Mouse (Mus musculus) spleen, postnatal 10 days (tissue): ENCODE data around the gene Yod1.
A peak's percentile ranks its signal among the peaks of the same experiment; 100 is the strongest.

Experiments
- DNase-seq, 2 experiments: peaks; one replicate each; pipeline ENCODE4 v3.0.0; 2021 to 2022; ENCODE audit warnings: low spot score in 2 of 2

Yod1 gene

DNA sequence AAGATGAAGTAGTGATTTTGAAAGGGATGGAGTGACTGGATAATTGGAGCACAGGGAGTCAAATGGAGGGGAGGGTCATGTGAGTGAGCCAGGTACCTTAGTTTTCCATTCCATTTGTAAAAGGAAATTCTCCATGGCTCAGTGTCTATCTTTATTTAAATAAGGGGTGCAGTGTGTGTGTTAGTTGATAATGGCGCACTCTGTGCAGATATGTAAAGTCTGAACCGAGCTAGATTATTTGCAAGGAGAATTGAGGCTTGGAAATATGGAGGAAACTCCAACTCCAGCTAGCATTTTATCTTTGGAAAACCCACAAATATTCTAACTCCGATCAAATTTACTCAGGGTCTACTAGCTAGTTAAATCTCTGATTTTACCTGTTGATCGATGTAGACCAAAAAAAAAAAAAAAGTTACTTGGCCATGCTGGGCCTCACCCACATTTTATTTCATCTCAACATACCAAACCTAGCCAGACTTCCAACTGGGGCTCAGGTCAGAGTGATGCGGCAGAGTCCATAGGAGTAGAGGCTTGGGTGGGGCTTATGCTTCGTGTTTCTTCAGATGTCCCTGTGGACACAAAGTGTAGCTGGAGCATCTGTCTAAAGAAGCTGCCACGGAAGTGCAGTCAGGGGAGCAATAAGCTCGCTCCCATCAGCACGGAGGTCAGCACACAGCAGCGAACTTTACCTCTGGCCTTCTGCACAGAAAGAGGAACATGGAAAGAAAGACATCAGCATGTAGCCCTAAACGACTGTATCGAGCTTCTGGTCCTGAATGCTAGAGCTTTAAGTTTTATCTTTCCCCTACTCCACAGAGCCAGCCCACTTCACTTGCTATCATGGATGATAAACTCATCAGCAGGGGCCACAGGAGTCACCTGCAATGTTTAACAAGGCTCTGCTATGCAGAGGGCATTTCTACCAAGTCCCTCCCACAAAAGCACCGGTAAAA is 15.9 kb downstream of the Yod1 start:
- DNase-seq: no peak

DNA sequence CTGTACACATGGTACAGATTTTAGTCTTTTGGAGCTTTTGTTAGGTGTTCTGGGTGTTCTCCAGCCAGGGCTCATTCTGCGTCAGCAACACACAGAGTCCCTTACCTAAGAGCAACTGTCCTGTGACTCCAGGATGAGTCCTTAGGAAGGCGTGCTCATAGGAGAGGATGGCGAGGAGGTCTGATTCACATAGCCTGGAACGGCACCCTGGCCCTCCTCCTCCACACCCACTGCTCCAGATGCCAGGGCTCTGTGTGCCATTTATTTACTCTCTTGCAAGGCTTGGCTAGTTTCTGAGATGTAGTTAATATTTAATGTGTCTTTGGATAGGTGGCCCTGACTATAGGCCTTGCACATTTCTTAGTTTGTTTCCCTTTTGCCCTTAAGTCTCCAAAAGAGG is 16.5 kb downstream of the Yod1 start:
- DNase-seq: no peak

DNA sequence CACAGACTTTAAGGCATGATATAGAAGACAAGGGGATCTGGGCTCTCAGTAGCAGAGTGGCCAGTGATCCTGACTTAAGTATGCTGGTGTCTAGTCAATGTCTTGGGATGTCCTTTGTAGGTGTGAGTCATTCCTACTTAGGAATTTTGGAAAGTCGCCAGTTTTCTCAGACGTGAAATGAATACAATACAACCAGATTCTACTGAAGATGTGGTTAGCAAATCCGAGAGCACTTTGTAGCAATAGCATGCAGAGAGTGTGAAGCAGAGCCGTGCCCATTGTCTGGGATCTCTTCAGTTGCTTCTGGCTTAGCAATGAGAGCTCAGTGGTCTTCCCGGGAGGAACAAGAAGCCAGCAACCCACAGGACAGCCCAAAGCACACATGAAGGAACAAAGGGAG is 17.3 kb downstream of the Yod1 start:
- DNase-seq: no peak

DNA sequence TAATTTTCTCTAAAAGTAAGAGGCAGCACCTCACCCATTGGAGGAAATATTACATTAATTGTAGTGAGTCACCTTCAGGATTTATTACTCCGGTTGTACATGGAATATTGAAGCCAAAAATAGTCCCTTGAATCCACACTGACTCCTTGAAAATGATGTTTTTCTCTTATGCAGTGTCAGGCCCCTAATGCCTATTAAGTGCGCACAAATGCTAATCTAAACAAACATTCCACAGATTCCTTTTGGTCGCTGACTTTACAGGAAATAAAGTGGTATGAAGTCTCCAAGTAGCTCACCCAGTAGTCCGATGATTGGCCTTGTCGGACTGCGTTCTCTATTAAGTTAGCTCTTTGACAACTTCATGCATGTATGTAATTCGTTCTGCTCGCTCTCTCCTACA is 17.7 kb downstream of the Yod1 start:
- no peak for DNase-seq

DNA sequence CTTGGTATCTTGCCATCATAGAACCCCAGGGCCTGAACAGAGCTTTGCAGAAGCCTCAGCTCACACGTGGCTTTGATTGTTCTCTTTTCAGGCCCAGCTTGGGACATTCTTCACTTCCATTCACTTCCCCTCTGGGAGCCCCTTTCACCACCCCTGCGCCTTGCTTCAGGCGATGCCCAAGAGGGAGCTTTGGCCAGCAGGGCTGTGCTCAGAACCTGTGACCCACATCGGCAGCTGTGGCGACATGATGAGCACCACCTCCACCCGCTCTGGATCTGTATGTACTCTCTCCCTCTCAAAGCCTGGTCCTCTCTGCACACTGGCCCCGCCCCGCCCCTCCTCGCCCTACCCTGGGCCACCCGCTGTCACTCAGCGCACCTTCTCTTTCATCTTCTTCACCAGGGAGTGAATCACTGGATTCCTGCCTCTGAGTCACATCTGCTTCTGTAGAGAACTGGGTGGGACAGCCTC is 20.3 kb downstream of the Yod1 start:
- no peak for DNase-seq

DNA sequence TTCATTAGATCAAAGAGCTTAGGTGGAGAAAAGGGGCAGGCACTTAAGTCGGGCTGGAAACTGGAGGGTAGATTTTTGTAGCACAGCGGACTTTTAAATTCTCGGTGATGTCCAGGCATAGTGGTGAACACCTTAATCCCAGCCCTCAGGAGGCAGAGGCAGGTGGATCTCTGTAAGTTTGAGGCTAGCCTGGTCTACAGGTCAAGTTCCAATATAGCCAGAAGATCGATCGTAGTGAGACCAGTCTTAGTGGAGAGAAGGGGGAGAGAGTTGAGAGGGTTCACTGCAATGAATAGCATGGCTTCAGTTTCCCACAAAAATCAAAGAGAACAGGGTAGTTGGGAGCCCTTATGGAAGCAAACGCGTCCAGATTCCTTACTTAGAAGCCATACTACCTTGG is 20.8 kb downstream of the Yod1 start:
- DNase-seq: no peak

DNA sequence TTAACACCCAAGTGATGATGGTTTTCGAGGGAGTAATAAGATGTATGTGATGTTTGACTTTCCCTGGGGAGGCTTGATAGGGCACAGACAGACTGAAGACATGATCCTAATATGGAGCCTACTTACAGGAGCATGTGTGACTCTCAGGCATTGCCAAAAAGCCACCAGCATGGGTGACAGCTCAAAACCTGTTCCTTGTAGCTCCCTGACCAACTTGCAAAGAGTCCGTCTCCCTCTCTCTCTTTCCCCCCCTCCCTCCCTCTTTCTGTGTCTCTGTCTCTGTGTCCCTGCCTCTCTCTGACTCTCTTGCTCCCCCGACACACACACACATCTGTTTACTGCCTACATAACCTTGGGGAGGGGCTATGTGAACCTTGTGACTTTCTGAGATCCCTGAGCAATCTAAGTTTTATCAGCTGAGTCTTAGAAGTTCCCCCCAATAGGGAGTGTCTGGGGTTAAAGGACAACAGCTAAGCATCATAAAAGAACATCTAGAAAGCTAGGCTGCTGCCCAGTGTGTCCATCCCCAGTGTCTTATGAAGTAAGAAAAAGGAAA is 21.5 kb downstream of the Yod1 start:
- no peak for DNase-seq

DNA sequence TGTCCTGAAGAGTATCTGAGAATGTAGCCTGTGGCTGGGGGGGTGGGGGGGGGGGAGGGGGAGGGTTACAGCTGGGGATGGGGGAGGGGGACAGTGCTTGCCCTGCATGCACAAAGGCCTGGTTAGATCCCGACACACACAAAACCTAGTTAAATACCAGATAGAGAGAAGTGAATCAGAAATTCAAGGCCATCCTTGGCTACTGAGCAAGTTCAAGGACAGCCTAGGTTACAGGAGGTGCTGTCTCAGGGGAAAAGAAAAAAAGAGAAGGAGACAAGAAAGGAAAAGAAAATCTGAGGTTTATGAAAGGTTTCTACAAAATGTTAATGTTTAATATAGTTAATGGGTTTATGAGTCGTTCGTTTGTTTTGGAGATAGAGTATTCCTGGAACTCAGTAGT is 22.5 kb downstream of the Yod1 start:
- no peak for DNase-seq

DNA sequence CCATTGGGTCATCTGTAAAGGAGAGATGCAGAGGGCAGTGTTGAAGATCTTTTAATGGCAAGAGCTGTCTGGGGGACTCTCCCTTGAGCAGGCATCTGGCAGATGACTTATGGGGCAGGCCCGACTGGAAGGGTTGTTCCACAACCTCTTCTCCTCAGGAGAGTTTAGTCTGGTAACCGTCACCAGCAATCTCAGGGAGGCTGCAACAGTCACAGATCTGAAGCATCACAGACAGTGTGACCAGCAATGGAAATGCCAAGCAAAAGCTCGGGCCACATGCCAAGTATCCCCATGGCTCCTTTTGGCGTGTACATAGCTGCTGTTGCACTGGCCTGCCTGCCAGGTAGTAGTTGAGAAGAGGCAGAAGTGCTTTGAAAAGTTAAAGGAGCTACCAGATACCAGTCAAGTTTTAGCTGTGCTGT is 23.1 kb downstream of the Yod1 start:
- peak; percentile 54 to 62 for DNase-seq

DNA sequence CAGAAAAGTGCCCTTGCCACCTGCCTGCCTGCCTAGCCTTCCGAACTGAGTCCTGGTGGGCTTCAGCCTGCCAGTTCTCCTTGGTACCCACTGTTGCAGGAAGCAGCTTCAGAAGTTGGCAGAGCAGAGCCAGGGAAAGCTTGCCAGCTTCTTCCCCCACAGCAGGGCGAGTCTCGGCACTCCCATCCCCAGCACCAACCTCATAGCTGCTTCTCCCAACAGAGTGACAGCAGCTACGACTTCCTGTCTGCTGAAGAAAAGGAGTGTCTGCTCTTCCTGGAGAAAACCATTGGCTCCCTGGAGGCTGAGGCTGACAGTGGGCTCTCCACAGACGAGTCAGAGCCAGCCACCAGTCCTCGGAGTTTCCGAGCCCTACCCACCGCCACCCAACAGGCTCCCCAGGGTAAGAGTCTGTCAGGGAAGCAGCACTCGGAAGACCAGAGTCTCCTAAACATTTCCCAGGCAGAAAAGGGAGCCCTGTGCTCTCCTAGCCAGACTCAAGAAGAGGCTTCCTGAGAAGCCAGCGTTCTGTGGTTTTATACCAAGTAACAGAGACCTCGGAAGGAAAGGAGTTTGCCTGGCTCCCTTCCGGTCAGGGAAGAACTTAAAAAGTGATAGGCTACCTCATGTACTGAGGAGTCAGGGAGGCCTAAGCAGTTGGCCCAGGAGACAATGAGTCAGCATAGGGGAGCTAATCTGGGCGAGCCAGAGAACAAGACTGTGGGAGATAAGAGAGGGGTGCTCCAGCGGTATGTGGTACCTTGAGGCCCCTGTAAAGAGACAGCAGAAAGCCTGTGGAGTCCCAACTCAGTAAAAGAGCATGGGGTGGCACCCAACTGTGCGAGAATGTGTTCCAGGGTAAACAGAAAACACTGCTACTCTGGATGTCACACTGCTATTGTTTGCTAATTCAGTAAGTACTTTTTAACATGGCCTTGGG is 23.9 kb downstream of the Yod1 start:
- peak; percentile 75 to 76 for DNase-seq

DNA sequence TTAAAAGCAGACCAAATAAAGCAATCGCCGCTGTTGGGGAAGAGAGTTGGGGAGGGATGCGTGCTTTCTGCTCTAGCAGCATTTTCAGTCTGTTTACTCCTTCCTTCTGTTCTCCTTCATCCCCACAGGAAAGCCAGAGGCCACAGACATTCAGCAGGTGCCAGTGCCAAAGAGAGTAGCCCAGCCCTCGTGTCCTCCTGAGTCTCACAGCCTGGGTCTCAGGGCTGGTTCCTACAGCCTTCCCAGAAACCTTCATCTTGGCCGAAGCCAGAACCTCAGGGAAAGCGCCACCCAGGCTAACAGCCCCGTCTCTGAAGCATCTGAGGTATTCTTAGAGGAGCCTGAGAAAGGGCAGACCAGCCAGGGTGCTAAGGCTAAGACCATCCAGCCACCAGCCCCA is 25.1 kb downstream of the Yod1 start:
- DNase-seq: no peak

DNA sequence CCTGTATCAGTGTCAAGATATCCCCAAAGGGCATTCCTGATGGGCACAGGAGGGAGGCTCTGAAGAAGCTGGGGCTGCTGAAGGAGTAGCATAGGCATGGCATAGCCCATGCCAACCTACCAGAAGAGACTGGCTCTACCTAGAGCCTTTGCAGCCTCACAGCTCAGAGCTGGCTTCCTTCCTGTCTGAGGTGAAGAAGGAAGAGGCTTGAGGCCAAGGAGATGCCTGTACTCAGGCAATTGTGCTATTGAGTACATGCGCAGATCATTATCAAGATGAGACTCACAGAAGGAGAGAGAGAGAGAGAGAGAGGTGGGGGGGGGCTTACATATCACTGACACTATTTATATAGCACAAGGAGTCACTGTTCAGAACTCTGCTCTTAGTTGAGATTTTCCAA is 26.6 kb downstream of the Yod1 start:
- no peak for DNase-seq

DNA sequence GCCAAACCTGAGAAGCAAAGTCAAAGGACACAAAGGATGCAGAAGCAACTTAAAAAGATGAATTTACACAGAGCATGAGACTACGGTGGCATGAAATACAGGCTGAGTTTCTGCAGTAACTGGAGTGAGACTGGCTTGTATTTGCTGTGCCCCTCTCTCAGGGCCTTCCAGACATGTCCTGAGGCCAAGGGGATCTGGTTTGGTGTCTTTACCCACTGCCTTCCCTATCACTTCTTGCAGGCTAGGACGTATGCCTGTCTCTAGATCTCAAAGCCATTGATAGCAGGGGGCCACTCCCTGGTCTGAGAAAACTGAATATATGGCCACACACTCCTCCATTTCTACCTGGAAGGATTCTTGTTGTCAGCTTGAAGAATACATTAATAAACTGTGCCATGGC is 27.1 kb downstream of the Yod1 start:
- DNase-seq: no peak

DNA sequence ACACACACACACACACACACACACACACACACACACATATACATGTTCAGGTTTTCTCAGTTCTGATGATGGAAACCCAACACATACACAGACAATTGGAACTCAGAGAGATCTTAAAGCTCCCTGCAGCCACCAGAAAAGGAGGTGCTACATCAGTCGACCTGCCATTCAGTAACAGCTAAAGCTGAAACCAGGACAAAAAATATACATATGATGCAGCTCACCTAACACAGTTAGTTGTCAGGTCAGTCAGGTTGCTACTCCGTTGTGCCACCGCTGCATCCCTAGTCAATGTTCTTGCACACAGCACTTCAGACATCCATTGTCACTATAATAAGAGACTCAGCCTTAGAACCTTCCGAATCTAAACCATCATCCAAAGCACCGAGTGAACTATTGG is 27.8 kb downstream of the Yod1 start:
- DNase-seq: no peak

DNA sequence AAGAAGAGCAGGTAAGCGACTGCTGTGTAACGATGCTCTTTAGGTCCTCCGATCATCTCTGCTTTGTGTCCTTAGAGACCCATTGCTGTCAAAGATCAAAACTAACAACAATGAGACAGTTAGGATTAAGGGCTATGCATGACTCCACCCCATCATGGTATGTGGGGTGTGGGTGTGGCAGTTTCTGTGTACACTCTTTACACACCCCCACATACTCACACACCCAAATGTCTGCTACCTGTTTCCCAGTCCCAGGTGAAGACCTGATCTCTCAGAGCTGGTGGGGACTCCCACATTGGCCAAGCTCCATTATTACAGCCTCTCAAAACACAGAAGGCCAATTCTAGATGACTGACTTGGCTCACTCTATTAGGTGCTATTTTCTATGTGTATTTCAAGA is 28.5 kb downstream of the Yod1 start:
- DNase-seq: no peak

DNA sequence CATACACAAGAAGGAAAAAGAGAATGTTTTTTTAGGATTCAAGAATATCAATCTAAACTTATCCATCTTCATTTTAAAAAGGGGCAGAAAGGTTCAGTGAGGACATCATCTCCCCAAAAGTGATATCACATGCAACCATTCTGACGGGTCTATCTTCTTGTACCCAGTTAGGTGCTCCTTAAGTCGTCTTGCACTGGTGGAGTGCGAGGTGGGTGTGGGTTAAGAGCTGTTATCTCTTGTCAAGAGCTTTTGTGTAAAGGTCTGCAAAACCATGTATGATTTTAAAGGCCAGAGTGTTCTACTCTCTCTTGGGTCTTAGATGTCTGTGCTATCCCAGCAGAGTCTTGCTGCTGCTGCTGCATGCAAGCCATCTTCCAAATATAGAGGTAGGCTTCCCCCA is 29.7 kb downstream of the Yod1 start:
- DNase-seq: no peak

DNA sequence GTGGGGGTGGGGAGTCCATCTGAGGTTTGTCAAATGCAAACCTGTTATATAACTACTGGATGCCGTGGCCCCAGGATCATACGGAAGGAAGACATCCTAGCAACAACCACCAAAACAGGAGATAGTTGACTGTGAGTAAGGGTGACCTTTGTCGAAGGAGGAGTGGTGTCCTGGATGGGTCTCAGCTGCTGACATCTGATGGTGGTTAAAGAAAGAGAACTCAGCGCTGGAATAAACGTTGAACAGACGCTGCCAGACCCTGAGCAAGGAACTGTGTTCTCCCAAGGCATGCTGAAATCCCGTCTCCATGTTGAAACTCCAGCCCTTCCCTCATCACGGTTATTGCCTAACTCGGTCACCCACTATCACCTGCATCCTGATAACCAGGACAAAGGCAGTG is 42.6 kb downstream of the Yod1 start:
- no peak for DNase-seq

DNA sequence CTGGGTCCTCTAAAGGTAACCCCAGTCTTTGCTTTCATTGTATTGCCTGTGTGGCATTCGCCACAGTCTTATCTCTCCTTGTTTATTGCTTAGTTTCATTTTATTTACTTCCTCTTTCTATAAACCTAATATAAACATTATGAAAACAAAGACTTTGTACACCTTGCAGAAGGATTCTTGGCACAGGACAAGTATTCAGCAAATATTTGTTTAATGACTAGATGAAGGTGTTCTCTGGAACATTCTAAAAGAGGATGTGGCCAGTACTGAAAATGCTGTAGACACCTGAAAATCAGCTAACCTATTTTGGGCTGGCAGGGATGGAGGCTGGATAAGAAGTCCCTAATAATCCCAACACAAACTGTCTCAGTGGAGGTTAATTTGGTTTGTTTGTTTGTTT is 44.5 kb downstream of the Yod1 start:
- DNase-seq: no peak

DNA sequence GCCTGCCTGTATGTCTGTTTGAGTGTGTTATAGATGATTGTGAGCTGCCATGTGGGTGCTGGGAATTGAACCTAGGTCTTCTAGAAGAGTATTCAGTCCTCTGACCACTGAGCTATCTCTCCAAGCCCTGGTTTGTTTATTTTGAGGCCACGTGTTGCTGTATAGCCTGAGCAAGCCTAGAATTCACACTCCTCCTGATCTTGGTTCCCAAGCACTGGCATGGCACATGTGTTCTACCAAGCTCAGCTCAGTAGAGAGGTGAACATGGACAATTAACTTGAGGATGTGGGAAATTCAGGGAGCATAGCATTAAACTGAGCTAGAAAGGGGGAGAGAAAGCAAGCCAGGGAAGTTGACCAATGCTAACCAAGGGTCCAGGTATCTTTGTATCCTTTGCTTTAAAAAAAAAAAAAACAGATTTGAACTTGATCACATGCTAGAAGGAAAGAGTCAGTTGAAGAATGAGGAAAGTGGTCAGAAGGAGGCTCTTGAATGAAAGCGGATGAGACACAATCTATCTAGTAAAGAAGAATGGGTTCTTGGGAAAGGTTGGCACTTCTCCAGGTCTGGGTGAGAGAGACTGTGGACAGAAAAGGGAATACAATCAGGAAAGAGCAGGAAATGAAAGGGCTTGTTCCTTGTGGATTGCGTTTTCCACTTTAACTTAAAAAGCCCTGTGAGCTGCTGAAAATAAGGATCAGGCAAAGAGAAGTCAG is 45.1 kb downstream of the Yod1 start:
- no peak for DNase-seq

DNA sequence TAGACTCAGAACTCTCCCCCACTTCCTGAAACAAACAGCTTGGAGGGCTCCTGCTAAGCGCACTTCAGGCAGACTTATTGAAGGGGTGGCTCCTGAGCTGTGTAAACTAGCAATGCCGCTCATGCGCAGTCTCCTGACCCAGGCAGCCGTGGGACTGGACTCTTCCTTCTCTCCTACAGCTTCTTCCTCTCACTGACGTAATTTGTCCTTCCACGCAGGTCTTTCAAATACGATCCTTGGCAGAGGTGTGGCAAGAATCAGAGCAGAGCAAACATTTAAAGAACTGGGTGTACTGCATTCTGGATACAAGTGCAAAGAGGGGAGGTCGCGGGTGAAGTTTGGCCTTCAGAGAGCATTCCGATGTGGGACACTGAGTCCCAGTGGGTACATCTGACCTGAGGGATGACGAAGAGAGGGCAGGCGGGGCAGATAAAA is 46.9 kb downstream of the Yod1 start:
- no peak for DNase-seq

DNA sequence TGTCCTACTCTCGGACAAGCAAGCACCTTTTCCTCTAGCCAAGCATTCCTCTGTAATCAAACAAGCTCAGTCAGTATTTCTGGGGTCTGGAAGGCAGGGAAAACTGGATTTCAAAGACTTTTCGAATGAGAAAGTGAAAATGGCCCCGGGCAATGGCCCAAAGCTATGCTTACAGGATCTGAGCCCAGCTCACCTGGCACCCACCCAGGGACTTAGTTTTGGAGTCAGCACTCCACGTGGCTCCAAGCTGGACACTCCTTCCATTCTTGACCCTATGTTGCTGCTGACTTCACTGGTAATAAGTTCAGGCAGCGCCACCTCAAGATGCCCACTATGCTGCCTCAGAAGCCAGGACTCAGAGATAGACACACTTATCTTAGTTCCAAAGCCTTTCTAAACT is 49.9 kb downstream of the Yod1 start:
- DNase-seq: no peak

DNA sequence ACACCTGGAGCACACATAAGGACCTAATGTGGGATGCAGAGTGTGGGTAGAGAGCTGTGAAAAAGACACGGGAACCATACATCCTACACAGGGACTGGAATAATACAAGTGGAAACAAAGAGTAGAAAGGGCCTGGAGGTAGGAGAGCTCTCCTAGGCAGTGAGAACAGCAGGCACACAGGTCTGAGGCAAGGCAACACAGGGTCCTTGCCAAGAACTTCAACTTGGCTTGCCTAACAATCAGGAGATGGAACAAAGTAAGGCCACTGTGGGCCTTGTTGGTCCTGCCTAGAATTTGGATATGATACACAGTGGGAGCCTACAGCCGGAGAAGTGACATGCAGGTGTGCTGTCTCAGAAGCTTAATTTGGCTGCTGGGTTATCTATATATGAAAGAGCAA is 52.8 kb downstream of the Yod1 start:
- no peak for DNase-seq
